Mouse (Mus musculus): ENCODE results near the gene 4632433K11Rik. TPM values are rescaled to one million over a fixed set of nuclear protein-coding genes. Genes with fewer than 3 reads are reported as not detected.

The 4632433K11Rik gene
- total and polyA plus RNA-seq, 3 experiments, result not detected

DNA sequence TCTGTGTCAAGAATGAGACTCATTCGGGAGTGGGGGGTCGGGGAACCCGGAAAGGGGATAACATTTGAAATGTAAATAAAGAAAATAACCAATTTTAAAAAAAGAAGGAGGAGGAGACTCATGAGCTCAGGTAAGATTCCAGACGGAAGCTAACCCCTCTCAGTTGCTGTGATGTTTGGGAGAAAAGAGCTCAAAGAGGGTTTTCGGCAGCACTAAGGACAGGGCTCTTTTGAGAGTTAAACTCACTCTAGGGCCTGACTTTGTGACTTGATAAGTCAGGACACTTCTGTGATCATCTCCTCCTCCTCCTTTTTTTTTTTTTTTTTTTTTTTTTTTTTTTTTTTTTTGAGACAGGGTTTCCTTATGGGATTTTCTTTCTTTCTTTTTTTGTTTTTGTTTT is 5.0 kb downstream of the 4632433K11Rik start:
- Histone ChIP-seq H3K9ac (ENCODE audit: insufficient read depth, low read depth) (peak overlapping the region; percentile 96), H3K27ac (ENCODE audit: insufficient read depth, low read depth) (no peak overlapping the region), H3K4me3 (replicated peaks in 1 of 3; ENCODE audit: low read depth in 2 of 3, low read length in 2 of 3, poor library complexity in 1 of 3) (peak overlapping the region; percentile 57 to 90 (median 83)), H3K4me2 (ENCODE audit: insufficient read depth, low read depth, poor library complexity, severe bottlenecking) (peak overlapping the region; percentile 89), H3K27me3 (replicated peaks) (no peaks in the 10 kb centered on the region), H3K36me3 (replicated peaks in 1 of 2; ENCODE audit: control insufficient read depth in 1 of 2, insufficient read depth in 1 of 2, low read length in 1 of 2) (peaks cover 0 to 32% of the 10 kb centered on the region in 2 experiments), H3K79me2 (replicated peaks; ENCODE audit: control insufficient read depth, extremely low read depth, insufficient read depth, poor library complexity, severe bottlenecking) (0 out of 2 replicates have a peak, but pooled peaks cover 5% of the 10 kb centered on the region), H3K4me1 (ENCODE audit: control insufficient read depth in 1 of 2, insufficient read depth in 2 of 2) (peaks cover 4 to 17% of the 10 kb centered on the region in 2 experiments), H3K9me3 (replicated peaks; ENCODE audit: low read length) (no peaks in the 10 kb centered on the region)
- DNase-seq (ENCODE audit: extremely low read depth), result no peak
- peak; percentile 80 for TF ChIP-seq ZNF384 (IDR thresholded peaks at IDR 0.05; ENCODE audit: low read depth, low read length)
- TF ChIP-seq POLR2A (IDR thresholded peaks at IDR 0.05; ENCODE audit: low read depth, low read length), result no peak
- in situ Hi-C loops (cut with MboI; ENCODE audit: low pct_ligation_motif_present, low pct_unique_long_range_greater_than_20kb, low sequenced_read_pairs) (no loop called here), dilution Hi-C loops (cut with MboI; ENCODE audit: extremely low pct_ligation_motif_present, extremely low pct_unique_long_range_greater_than_20kb, low sequenced_read_pairs) (no loop called here)

DNA sequence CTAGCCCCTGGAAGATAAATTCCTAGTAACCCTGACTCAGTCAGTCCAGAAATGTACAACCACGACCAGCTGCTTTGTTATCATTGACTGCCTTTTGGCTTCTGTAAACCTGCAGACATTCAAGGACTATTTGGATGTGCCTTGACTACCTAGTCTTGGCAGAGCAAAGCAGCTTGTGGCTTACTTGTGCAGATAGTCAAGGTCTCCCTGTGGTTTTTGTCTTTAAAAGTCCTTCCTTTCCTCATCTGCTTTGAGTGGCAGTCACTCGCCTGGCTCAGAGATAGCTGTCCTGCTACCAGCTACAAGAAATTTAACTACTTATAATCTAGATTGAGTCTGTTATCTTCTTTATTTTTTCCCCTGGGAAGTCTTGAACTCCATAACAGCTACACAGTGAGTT is 11.1 kb downstream of the 4632433K11Rik start:
- Histone ChIP-seq H3K9ac (ENCODE audit: insufficient read depth, low read depth) (no peak overlapping the region), H3K36me3 (replicated peaks in 1 of 2; ENCODE audit: control insufficient read depth in 1 of 2, insufficient read depth in 1 of 2, low read length in 1 of 2) (peaks cover 0 to 12% of the 10 kb centered on the region in 2 experiments), H3K4me3 (replicated peaks in 1 of 3; ENCODE audit: low read depth in 2 of 3, low read length in 2 of 3, poor library complexity in 1 of 3) (no peak overlapping the region), H3K9me3 (replicated peaks; ENCODE audit: low read length) (no peaks in the 10 kb centered on the region), H3K4me2 (ENCODE audit: insufficient read depth, low read depth, poor library complexity, severe bottlenecking) (no peak overlapping the region), H3K79me2 (replicated peaks; ENCODE audit: control insufficient read depth, extremely low read depth, insufficient read depth, poor library complexity, severe bottlenecking) (no peaks in the 10 kb centered on the region), H3K27me3 (replicated peaks) (no peaks in the 10 kb centered on the region), H3K27ac (ENCODE audit: insufficient read depth, low read depth) (no peak overlapping the region), H3K4me1 (ENCODE audit: control insufficient read depth in 1 of 2, insufficient read depth in 2 of 2) (peaks cover 12 to 17% of the 10 kb centered on the region in 2 experiments; a peak in 3 of 4 replicates)
- dilution Hi-C loops (cut with MboI; ENCODE audit: extremely low pct_ligation_motif_present, extremely low pct_unique_long_range_greater_than_20kb, low sequenced_read_pairs), result no loop called here
- in situ Hi-C loops (cut with MboI; ENCODE audit: low pct_ligation_motif_present, low pct_unique_long_range_greater_than_20kb, low sequenced_read_pairs), result no loop called here
- DNase-seq (ENCODE audit: extremely low read depth), result no peak
- TF ChIP-seq E2F4 (IDR thresholded peaks at IDR 0.05; ENCODE audit: insufficient replicate concordance, low read depth, low read length) (no peak), POLR2AphosphoS2 (IDR thresholded peaks at IDR 0.05; ENCODE audit: low read depth, low read length) (no peak), TCF12 (IDR thresholded peaks at IDR 0.05; ENCODE audit: low read depth, low read length) (no peak), MAFK (IDR thresholded peaks at IDR 0.05; ENCODE audit: insufficient replicate concordance, low read length) (no peak), MYC (IDR thresholded peaks at IDR 0.05; ENCODE audit: low read depth, low read length) (no peak), MXI1 (IDR thresholded peaks at IDR 0.05; ENCODE audit: low read depth, low read length) (no peak)

DNA sequence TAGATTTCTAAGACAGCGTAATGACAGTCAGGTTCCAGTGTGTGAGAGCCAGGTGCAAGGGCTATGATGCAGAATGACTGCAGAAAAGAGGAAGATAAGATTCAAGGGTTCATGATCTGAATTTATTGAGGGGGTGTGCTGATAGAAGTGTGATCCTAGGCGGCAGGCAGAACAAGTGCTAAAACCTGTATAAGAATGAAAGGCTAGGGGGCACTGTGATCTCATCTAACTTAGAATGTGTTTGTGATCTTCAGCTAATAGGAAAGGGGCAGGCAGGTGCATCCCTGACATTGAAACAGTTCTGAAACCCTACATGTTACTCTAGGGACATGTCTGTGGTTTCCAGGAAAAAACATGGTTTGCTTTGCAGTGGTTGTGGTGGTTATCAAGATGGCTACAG is 12.2 kb downstream of the 4632433K11Rik start:
- Histone ChIP-seq H3K36me3 (replicated peaks in 1 of 2; ENCODE audit: control insufficient read depth in 1 of 2, insufficient read depth in 1 of 2, low read length in 1 of 2) (peaks cover 0 to 8% of the 10 kb centered on the region in 2 experiments), H3K9me3 (replicated peaks; ENCODE audit: low read length) (no peaks in the 10 kb centered on the region), H3K27me3 (replicated peaks) (no peaks in the 10 kb centered on the region), H3K9ac (ENCODE audit: insufficient read depth, low read depth) (no peak overlapping the region), H3K27ac (ENCODE audit: insufficient read depth, low read depth) (no peak overlapping the region), H3K4me2 (ENCODE audit: insufficient read depth, low read depth, poor library complexity, severe bottlenecking) (no peak overlapping the region), H3K79me2 (replicated peaks; ENCODE audit: control insufficient read depth, extremely low read depth, insufficient read depth, poor library complexity, severe bottlenecking) (no peaks in the 10 kb centered on the region), H3K4me3 (replicated peaks in 1 of 3; ENCODE audit: low read depth in 2 of 3, low read length in 2 of 3, poor library complexity in 1 of 3) (no peak overlapping the region), H3K4me1 (ENCODE audit: control insufficient read depth in 1 of 2, insufficient read depth in 2 of 2) (peaks cover 16 to 24% of the 10 kb centered on the region in 2 experiments)
- dilution Hi-C loops (cut with MboI; ENCODE audit: extremely low pct_ligation_motif_present, extremely low pct_unique_long_range_greater_than_20kb, low sequenced_read_pairs), result no loop called here
- in situ Hi-C loops (cut with MboI; ENCODE audit: low pct_ligation_motif_present, low pct_unique_long_range_greater_than_20kb, low sequenced_read_pairs), result no loop called here
- DNase-seq (ENCODE audit: extremely low read depth), result peak; percentile 34
- TF ChIP-seq IRF4 (IDR thresholded peaks at IDR 0.05; ENCODE audit: low read depth, low read length) (0 out of 2 replicates have a peak, but pooled peaks have one; percentile 19), POLR2AphosphoS2 (IDR thresholded peaks at IDR 0.05; ENCODE audit: low read depth, low read length) (no peak), RAD21 (IDR thresholded peaks at IDR 0.05; ENCODE audit: low read depth, low read length) (peak; percentile 60), BHLHE40 (IDR thresholded peaks at IDR 0.05; ENCODE audit: low read depth, low read length) (peak; percentile 17; the same call in 1 of the 2 replicates), CTCF (conservative IDR thresholded peaks at IDR 0.05 in 1 of 2, IDR thresholded peaks at IDR 0.05 in 1 of 2; ENCODE audit: low read depth in 2 of 2, low read length in 2 of 2) (peak; percentile 13 to 65; a peak in 2 of 4 replicates), MAFK (IDR thresholded peaks at IDR 0.05; ENCODE audit: insufficient replicate concordance, low read length) (peak; percentile 61), NRF1 (IDR thresholded peaks at IDR 0.05; ENCODE audit: low read depth, low read length) (no peak), SMC3 (IDR thresholded peaks at IDR 0.05; ENCODE audit: low read depth, low read length) (peak; percentile 27), TBP (conservative IDR thresholded peaks at IDR 0.05; ENCODE audit: low read depth, low read length) (no peak)
